Mouse (Mus musculus) stomach, postnatal 0 days (tissue): ENCODE data around the gene Acoxl.

Source experiments
- CTCF ChIP-seq: IDR thresholded peaks from 2 replicates; pipeline ENCODE4 v1.5.1; 2016; ENCODE audit warnings: antibody characterized with exemption, low read depth, mild to moderate bottlenecking, moderate library complexity
- EP300 ChIP-seq: optimal IDR thresholded peaks from 2 replicates; pipeline ENCODE3; 2016; ENCODE audit warnings: antibody characterized with exemption

DNA sequence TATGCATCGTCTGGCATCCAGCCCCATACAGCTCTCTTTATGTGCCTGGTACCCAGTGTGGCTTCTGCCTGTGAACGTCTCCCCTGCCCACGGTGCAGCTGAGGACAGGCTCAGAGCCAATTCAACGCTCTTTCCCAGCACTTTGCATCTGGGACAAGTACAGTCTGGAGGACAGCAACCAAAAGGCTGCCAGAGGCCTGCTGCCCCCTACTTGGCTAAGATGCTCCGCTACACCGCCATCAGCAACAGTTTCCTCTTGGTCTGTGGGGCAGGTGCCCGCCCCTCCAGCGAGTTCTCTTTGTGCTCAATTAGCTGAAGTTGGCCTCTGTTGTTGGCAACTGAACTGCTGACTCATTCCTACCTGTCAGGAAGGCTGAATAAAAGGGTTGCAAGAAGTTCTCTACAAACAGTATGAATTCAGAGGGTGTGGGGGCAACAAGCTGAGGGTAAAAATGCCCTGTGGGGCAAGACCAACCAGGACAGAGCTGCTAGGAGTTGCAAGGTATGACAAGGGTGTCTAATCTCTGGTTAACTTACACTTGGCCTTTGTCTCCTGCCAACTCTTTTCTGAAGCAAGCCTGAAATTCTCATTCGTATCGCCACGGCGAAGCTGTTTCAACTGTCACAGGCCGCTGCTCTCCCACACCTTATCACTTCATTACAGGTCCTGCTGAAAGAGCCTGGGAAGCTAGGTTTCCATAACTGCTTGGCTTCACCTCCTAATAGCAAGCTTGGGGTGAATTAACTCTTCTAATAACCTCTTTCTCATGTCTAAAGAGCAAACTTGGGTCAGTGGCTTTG is 328.1 kb downstream of the Acoxl start:
- TF ChIP-seq CTCF = peak; percentile 31; the same call in 1 of the 2 replicates
- no peak for TF ChIP-seq EP300
